Mouse (Mus musculus): ENCODE data around the gene Mfsd4b1.

Gene Mfsd4b1

GRCm38 (mm10) chr10:39956340-39956878, 68.7 kb downstream of the Mfsd4b1 start:
- DNase-seq, result no peak

GRCm38 (mm10) chr10:39955163-39955562, 69.9 kb downstream of the Mfsd4b1 start:
- no peak for DNase-seq
